Mouse (Mus musculus): ENCODE measurements at regions not wholly inside any gene's neighbourhood (a gene's known extent, or its start where the extent isn't known, plus 50 kb on each side); places are given as distances from the start of the nearest gene placed in this dataset.

DNA sequence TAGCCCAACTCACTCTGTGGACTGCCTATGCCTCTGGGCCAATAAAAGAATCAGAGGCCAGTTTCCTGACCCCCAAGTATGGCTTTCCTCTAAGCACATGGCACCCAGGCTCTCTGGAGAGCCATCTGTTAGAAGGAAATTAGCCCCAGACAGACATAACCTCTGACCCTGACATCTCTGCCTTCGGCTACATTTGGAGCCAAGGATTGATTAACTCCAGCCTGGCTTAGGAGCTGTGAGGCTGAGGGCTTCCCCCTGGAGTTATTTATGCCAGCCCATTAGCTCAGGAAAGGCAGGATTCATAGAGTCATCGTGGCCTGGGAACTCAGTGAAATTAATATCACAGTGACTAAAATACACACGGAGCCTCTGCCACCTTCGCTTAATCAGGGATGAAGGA, 137.5 kb downstream of the Wscd1 start:
- dilution Hi-C loops (cut with MboI; ENCODE audit: extremely low pct_ligation_motif_present, extremely low pct_unique_long_range_greater_than_20kb, low sequenced_read_pairs), result no loop called here
- in situ Hi-C loops (cut with MboI; ENCODE audit: low pct_ligation_motif_present, low pct_unique_long_range_greater_than_20kb, low sequenced_read_pairs), result no loop called here

DNA sequence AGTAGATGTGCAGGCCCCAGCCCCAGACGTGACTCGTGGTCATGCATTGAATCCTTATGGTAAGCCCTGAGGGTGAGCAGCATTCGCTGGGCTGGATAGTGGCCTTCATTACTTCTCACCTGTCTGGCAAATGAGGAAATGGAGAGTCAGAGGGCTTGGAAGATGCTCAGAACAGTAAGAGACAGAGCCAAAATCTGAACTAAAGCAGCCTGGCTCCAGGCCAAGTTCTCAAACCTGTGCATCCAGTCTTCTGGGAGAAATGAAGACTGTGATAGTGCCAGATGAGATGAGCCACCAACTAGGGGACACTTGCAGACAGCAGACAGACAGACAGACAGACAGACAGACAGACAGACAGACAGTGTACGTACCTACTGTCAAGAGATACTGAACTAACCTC, 137.1 kb downstream of the Wscd1 start:
- no peaks in the 10 kb centered on the region for H3K4me1 ChIP-seq (ENCODE audit: control insufficient read depth in 1 of 2, insufficient read depth in 2 of 2)
- in situ Hi-C loops (cut with MboI; ENCODE audit: low pct_ligation_motif_present, low pct_unique_long_range_greater_than_20kb, low sequenced_read_pairs) (no loop called here), dilution Hi-C loops (cut with MboI; ENCODE audit: extremely low pct_ligation_motif_present, extremely low pct_unique_long_range_greater_than_20kb, low sequenced_read_pairs) (no loop called here)
- H3K9me3 ChIP-seq (replicated peaks; ENCODE audit: low read length), result no peaks in the 10 kb centered on the region
- no peaks in the 10 kb centered on the region for H3K79me2 ChIP-seq (replicated peaks; ENCODE audit: control insufficient read depth, extremely low read depth, insufficient read depth, poor library complexity, severe bottlenecking)
- H3K27ac ChIP-seq (ENCODE audit: insufficient read depth, low read depth), result no peak overlapping the region
- DNase-seq (ENCODE audit: extremely low read depth), result no peak
- H3K36me3 ChIP-seq (replicated peaks in 1 of 2; ENCODE audit: control insufficient read depth in 1 of 2, insufficient read depth in 1 of 2, low read length in 1 of 2), result no peaks in the 10 kb centered on the region
- H3K4me2 ChIP-seq (ENCODE audit: insufficient read depth, low read depth, poor library complexity, severe bottlenecking), result no peak overlapping the region
- H3K9ac ChIP-seq (ENCODE audit: insufficient read depth, low read depth), result no peak overlapping the region
- H3K27me3 ChIP-seq (replicated peaks), result peaks cover 46% of the 10 kb centered on the region
- no peak overlapping the region for H3K4me3 ChIP-seq (replicated peaks in 1 of 3; ENCODE audit: low read depth in 2 of 3, low read length in 2 of 3, poor library complexity in 1 of 3)
- TF ChIP-seq IRF4 (IDR thresholded peaks at IDR 0.05; ENCODE audit: low read depth, low read length) (no peak), JUN (IDR thresholded peaks at IDR 0.05; ENCODE audit: insufficient read depth, low read depth, low read length) (no peak), ETS1 (conservative IDR thresholded peaks at IDR 0.05; ENCODE audit: low read depth, low read length) (no peak), ZNF384 (IDR thresholded peaks at IDR 0.05; ENCODE audit: low read depth, low read length) (no peak), NELFE (IDR thresholded peaks at IDR 0.05; ENCODE audit: low read depth, low read length) (no peak), RAD21 (IDR thresholded peaks at IDR 0.05; ENCODE audit: low read depth, low read length) (no peak), ZMIZ1 (IDR thresholded peaks at IDR 0.05; ENCODE audit: low read depth, low read length) (no peak), CHD1 (IDR thresholded peaks at IDR 0.05; ENCODE audit: low read depth, low read length) (no peak), MXI1 (IDR thresholded peaks at IDR 0.05; ENCODE audit: low read depth, low read length) (no peak), RCOR1 (conservative IDR thresholded peaks at IDR 0.05; ENCODE audit: low read depth, low read length) (no peak), USF1 (IDR thresholded peaks at IDR 0.05; ENCODE audit: low read depth, low read length) (no peak), PAX5 (IDR thresholded peaks at IDR 0.05; ENCODE audit: low read length) (no peak), MAZ (IDR thresholded peaks at IDR 0.05; ENCODE audit: low read depth, low read length) (no peak), CHD2 (IDR thresholded peaks at IDR 0.05; ENCODE audit: low read length) (no peak), MAFK (IDR thresholded peaks at IDR 0.05; ENCODE audit: insufficient replicate concordance, low read length) (no peak), POLR2A (IDR thresholded peaks at IDR 0.05; ENCODE audit: low read depth, low read length) (no peak), MAX (IDR thresholded peaks at IDR 0.05; ENCODE audit: low read length) (no peak)

More for the DNA sequence above, 137.5 kb downstream of the Wscd1 start:
- Histone ChIP-seq H3K9ac (ENCODE audit: insufficient read depth, low read depth) (no peak overlapping the region), H3K27me3 (replicated peaks) (peaks cover 46% of the 10 kb centered on the region), H3K27ac (ENCODE audit: insufficient read depth, low read depth) (no peak overlapping the region), H3K4me1 (ENCODE audit: control insufficient read depth in 1 of 2, insufficient read depth in 2 of 2) (no peaks in the 10 kb centered on the region), H3K9me3 (replicated peaks; ENCODE audit: low read length) (no peaks in the 10 kb centered on the region), H3K4me2 (ENCODE audit: insufficient read depth, low read depth, poor library complexity, severe bottlenecking) (no peak overlapping the region), H3K4me3 (replicated peaks in 1 of 3; ENCODE audit: low read depth in 2 of 3, low read length in 2 of 3, poor library complexity in 1 of 3) (no peak overlapping the region), H3K36me3 (replicated peaks in 1 of 2; ENCODE audit: control insufficient read depth in 1 of 2, insufficient read depth in 1 of 2, low read length in 1 of 2) (no peaks in the 10 kb centered on the region), H3K79me2 (replicated peaks; ENCODE audit: control insufficient read depth, extremely low read depth, insufficient read depth, poor library complexity, severe bottlenecking) (no peaks in the 10 kb centered on the region)
- DNase-seq (ENCODE audit: extremely low read depth), result no peak
- TF ChIP-seq CTCF (conservative IDR thresholded peaks at IDR 0.05 in 1 of 2, IDR thresholded peaks at IDR 0.05 in 1 of 2; ENCODE audit: low read depth in 2 of 2, low read length in 2 of 2) (no peak), MAX (IDR thresholded peaks at IDR 0.05; ENCODE audit: low read length) (no peak), PAX5 (IDR thresholded peaks at IDR 0.05; ENCODE audit: low read length) (no peak), POLR2AphosphoS2 (IDR thresholded peaks at IDR 0.05; ENCODE audit: low read depth, low read length) (no peak), ELF1 (IDR thresholded peaks at IDR 0.05; ENCODE audit: low read depth, low read length) (no peak)

Data from CH12.LX (cell line).